Mouse (Mus musculus) lung, embryonic 16.5 days (tissue): Measurements from ENCODE around the gene Clmp. TPM values are rescaled to one million over a fixed set of nuclear protein-coding genes. Genes with fewer than 3 reads are reported as not detected.
A peak's percentile ranks its signal among the peaks of the same experiment; 100 is the strongest.

ENCODE experiments used
- ATAC-seq: fragments of 200-750 bp; cut with Nextera tagmentation; 2 replicates; pipeline ENCODE4 v1.8.0; 2017; ENCODE audit warnings: low read depth, mild to moderate bottlenecking, moderate library complexity
- H3K27ac ChIP-seq: fragments of 300-500 bp; sonication (generic); 2 replicates; pipeline ENCODE4 v1.5.1; 2014; ENCODE audit warnings: mild to moderate bottlenecking, control low read depth, low read length
- H3K27me3 ChIP-seq: fragments of 300-500 bp; sonication (generic); 2 replicates; pipeline ENCODE4 v1.6.1; 2014; ENCODE audit warnings: low read depth, low read length, mixed read lengths; ENCODE audit not compliant: control insufficient read depth, insufficient read depth
- H3K36me3 ChIP-seq: fragments of 300-500 bp; sonication (generic); 2 replicates; pipeline ENCODE4 v1.6.1; 2014; ENCODE audit warnings: low read length; ENCODE audit not compliant: control insufficient read depth, insufficient read depth
- H3K4me1 ChIP-seq: fragments of 300-500 bp; sonication (generic); replicated peaks from 2 replicates; pipeline ENCODE4 v1.6.1; 2014; ENCODE audit warnings: low read length, mixed read lengths; ENCODE audit not compliant: control insufficient read depth, insufficient read depth
- H3K4me2 ChIP-seq: fragments of 300-500 bp; sonication (generic); 2 replicates; pipeline ENCODE4 v1.6.1; 2014; ENCODE audit warnings: low read depth, low read length, control low read depth
- H3K4me3 ChIP-seq: fragments of 300-500 bp; sonication (generic); 2 replicates; pipeline ENCODE4 v1.5.1; 2014; ENCODE audit warnings: mild to moderate bottlenecking, low read length, control low read depth
- H3K9ac ChIP-seq: fragments of 300-500 bp; sonication (generic); 2 replicates; pipeline ENCODE4 v1.6.1; 2014; ENCODE audit warnings: low read length, control low read depth
- H3K9me3 ChIP-seq: fragments of 300-500 bp; sonication (generic); 2 replicates; pipeline ENCODE4 v1.6.1; 2016; ENCODE audit warnings: low read length; ENCODE audit not compliant: control insufficient read depth
- WGBS: fragments of 180-500 bp; shearing (Covaris S2); extraction: QIAGEN DNeasy Blood & Tissue Kit; methylation state at CpG from one replicate; pipeline ENCODE4 v1.1.7; 2014; 5-methylcytosine and 5-hydroxymethylcytosine counted together
- polyA plus RNA-seq: library from polyadenylated mRNA; unstranded; fragments of >200 nt; fragmentation: Nextera tagmentation; extraction: Ambion mirVana; gene quantifications from 2 replicates; pipeline ENCODE4 v1.2.1, GENCODE M21; 2015

The Clmp gene
- polyA plus RNA-seq, 1 experiment from 2014 or later: 10.8 TPM

DNA sequence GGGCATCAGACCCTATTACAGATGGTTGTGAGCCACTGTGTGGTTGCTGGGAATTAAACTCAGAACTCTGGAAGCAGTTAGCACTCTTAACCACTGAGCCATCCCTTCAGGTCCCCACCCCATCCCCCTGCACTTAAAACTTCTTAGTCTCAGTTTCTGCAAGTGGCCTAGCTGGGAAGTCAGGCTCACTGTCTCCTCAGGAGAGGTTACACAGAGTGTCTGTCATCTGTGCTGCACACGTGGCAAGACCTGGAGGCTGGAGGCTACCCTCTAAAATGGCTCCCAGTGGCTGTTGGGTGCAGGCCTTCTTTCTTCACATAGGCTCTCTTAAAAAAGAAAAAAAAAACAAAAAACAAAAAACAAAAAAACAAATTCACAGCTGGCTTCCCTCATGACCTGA lies 90.3 kb downstream of the Clmp start:
- peaks cover 5% of the 10 kb centered on the region; the same call in 1 of the 2 replicates for H3K4me1 ChIP-seq
- no peaks in the 10 kb centered on the region for H3K27me3 ChIP-seq
- no peaks in the 10 kb centered on the region for H3K9me3 ChIP-seq
- H3K4me3 ChIP-seq: no peak overlapping the region
- H3K36me3 ChIP-seq: no peaks in the 10 kb centered on the region
- no peak overlapping the region for H3K9ac ChIP-seq
- no peak for ATAC-seq
- H3K4me2 ChIP-seq: no peak overlapping the region
- 52% methylated on average over 1 of the region's 1 CpGs for WGBS
- peak overlapping the region; percentile 84 for H3K27ac ChIP-seq

- peaks cover 5% of the 10 kb centered on the region; the same call in 1 of the 2 replicates for H3K4me1 ChIP-seq
- ATAC-seq: peak; percentile 62
- H3K27ac ChIP-seq: peak overlapping the region; percentile 84
- no peak overlapping the region for H3K4me2 ChIP-seq
- H3K36me3 ChIP-seq: no peaks in the 10 kb centered on the region
- H3K4me3 ChIP-seq: no peak overlapping the region
- H3K27me3 ChIP-seq: no peaks in the 10 kb centered on the region
- H3K9me3 ChIP-seq: no peaks in the 10 kb centered on the region
- no peak overlapping the region; the same call in 1 of the 2 replicates for H3K9ac ChIP-seq
- 39% methylated on average over 11 of the region's 11 CpGs for WGBS
Observed at GRCm38 (mm10) chr9:40776459-40777248, 90.9 kb downstream of the Clmp start.

DNA sequence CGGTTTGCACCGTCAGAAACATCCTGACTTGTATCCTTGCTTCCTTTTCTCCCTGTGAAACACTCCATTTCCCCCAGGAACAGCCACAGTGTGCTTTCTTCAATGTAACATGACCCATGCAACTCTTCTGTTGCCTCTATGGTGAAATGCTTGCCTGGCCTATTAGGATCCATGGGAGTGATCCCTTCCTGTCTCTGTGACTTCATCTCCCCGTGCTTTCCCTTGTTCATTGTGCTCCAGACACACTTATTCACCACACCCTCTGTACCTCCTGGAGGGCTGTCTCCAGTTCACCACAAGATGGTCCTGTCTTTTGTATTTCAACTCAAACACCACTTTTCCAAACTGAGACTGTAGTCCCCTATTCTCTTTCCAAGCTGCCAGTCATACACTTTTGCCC lies 94.3 kb downstream of the Clmp start:
- Histone ChIP-seq H3K27ac (peak overlapping the region; percentile 70; the same call in 1 of the 2 replicates), H3K9me3 (no peaks in the 10 kb centered on the region), H3K4me1 (peaks cover 18% of the 10 kb centered on the region), H3K4me3 (no peak overlapping the region), H3K4me2 (no peak overlapping the region), H3K36me3 (no peaks in the 10 kb centered on the region; the same call in 1 of the 2 replicates), H3K9ac (no peak overlapping the region), H3K27me3 (no peaks in the 10 kb centered on the region)
- 65% methylated on average over 3 of the region's 3 CpGs for WGBS
- ATAC-seq: no peak

DNA sequence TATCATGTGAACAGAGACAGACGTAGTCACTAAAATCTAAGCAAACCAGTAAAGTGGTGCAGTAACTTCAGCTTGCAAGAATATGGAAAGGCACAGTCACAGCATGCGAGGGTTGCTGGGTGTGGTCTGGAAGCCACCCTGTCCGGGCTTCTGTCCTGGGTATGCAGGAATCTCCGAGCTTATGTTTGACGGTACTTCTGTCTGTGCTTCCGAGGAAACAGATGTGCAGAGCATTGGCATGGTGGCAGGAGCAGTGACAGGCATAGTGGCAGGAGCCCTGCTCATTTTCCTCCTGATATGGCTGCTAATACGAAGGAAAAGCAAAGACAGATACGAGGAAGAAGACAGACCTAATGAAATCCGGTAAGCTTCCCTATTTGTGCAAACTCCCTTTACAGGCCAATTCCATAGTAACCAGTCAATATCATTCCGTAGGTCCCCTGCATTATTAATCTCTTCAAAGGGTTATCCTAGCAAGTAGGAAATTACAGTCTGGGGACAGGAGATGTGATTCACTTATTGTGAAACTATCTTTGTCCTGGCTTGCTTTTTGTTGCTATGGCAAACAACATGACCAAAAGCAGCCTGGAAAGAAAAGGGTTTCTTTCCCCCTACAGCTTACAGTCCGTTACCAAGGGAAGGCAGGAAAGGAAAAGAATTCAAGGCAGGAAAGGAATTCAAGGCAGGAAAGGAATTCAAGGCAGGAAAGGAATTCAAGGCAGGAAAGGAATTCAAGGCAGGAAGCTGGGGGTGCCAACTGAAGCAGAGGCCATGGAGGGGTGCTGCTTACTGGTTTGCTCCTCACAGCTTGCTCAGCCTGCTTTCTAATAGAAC lies 95.3 kb downstream of the Clmp start:
- 72% methylated on average over 11 of the region's 11 CpGs for WGBS
- peaks cover 16% of the 10 kb centered on the region for H3K4me1 ChIP-seq
- ATAC-seq: no peak
- H3K4me3 ChIP-seq: no peak overlapping the region
- no peaks in the 10 kb centered on the region; the same call in 1 of the 2 replicates for H3K36me3 ChIP-seq
- H3K27me3 ChIP-seq: no peaks in the 10 kb centered on the region
- H3K9me3 ChIP-seq: no peaks in the 10 kb centered on the region
- H3K9ac ChIP-seq: no peak overlapping the region
- H3K27ac ChIP-seq: peak overlapping the region; percentile 70
- no peak overlapping the region for H3K4me2 ChIP-seq

GRCm38 (mm10) chr9:40781726-40782581 lies 96.2 kb downstream of the Clmp start:
- peak overlapping the region; percentile 49 for H3K4me2 ChIP-seq

DNA sequence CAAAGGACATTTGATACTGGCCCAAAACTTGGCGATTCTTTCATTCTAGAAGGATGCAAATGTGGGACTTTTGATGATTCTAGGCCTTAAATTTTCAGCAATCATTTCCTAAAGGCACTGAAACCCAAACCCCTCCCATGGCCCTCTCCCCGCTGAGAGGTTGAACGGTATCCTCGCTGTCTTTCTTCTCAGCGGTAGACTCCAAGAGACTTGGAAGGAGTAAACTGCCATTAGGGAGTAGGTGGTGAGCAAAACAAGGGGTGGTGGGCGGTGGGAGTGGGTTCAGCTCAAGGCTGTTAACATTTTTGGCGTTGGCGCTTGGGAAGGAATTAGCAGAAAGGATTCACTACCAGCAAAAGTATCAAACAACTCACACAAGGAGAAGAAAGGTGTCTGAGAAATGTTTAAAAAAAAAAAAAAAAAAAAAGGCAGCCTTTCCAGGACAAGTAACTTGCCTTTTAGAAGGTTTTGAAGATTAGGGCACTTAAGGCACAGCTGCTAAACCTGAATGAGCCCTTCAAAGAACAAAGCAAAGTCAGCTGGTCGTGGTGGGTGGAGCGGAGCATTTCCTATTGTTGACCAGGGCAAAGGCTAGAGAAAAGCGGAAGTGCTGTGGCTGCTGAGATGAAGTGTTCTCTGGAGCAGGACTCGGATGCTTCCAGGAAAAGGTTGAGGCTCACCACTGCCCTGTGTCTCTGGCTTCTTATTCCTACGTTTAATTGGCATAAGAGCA lies 98.0 kb downstream of the Clmp start:
- no peaks in the 10 kb centered on the region for H3K27me3 ChIP-seq
- H3K9ac ChIP-seq: no peak overlapping the region
- WGBS: 24% methylated on average over 13 of the region's 13 CpGs
- no peaks in the 10 kb centered on the region; the same call in 1 of the 2 replicates for H3K36me3 ChIP-seq
- H3K27ac ChIP-seq: peak overlapping the region; percentile 87
- peaks cover 12% of the 10 kb centered on the region for H3K4me1 ChIP-seq
- H3K4me3 ChIP-seq: no peak overlapping the region
- H3K9me3 ChIP-seq: no peaks in the 10 kb centered on the region
- ATAC-seq: peak; percentile 80
- H3K4me2 ChIP-seq: peak overlapping the region; percentile 29; the same call in 1 of the 2 replicates

More at GRCm38 (mm10) chr9:40781726-40782581, 96.2 kb downstream of the Clmp start:
- Histone ChIP-seq H3K9me3 (no peaks in the 10 kb centered on the region), H3K27ac (peak overlapping the region; percentile 70), H3K4me1 (peaks cover 12% of the 10 kb centered on the region), H3K36me3 (no peaks in the 10 kb centered on the region; the same call in 1 of the 2 replicates), H3K9ac (peak overlapping the region; percentile 38), H3K27me3 (no peaks in the 10 kb centered on the region), H3K4me3 (peak overlapping the region; percentile 28)
- 24% methylated on average over 26 of the region's 26 CpGs for WGBS
- peak; percentile 75 for ATAC-seq

GRCm38 (mm10) chr9:40784374-40784967 lies 98.7 kb downstream of the Clmp start:
- no peak for ATAC-seq
- Histone ChIP-seq H3K4me3 (no peak overlapping the region), H3K27me3 (no peaks in the 10 kb centered on the region), H3K36me3 (no peaks in the 10 kb centered on the region; the same call in 1 of the 2 replicates), H3K4me1 (peaks cover 12% of the 10 kb centered on the region), H3K9ac (no peak overlapping the region), H3K4me2 (peak overlapping the region; percentile 16; the same call in 1 of the 2 replicates), H3K27ac (peak overlapping the region; percentile 57), H3K9me3 (no peaks in the 10 kb centered on the region)
- 13% methylated on average over 9 of the region's 9 CpGs for WGBS

- Histone ChIP-seq H3K9me3 (no peaks in the 10 kb centered on the region), H3K4me3 (no peak overlapping the region), H3K27me3 (no peaks in the 10 kb centered on the region), H3K36me3 (no peaks in the 10 kb centered on the region; the same call in 1 of the 2 replicates), H3K4me1 (peaks cover 12% of the 10 kb centered on the region), H3K4me2 (no peak overlapping the region), H3K27ac (no peak overlapping the region), H3K9ac (no peak overlapping the region)
- no peak for ATAC-seq
- 74% methylated on average over 6 of the region's 6 CpGs for WGBS
Observed at GRCm38 (mm10) chr9:40785452-40785851, 99.7 kb downstream of the Clmp start.
